Mouse (Mus musculus): ENCODE results near the gene Olfr643. TPM values are rescaled to one million over a fixed set of nuclear protein-coding genes. Genes with fewer than 3 reads are reported as not detected.

Olfr643 gene
- polyA plus RNA-seq, 1 experiment = not detected

DNA sequence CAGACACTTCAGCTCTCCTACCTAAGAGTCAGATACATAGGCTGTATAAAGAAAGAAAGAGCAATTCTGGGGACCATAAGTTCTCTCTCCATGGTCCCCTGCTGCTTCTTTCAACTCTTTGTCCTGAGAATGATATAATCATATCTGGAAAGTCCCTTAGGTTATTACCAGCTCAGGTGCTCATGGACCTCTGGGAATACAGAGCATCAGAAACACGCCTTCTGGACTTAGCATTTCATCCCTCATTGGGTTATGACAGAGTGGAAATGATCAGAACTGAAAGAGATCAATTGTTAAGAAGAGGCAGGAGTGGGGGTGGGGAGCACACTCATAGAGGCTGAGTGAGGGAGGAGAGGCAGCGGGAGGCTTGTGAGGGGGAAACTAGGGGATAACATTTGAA, 65.4 kb downstream of the Olfr643 start, which contains the start of gene Olfr644:
Gene Olfr644, minus strand, starts transcription at position 101 of the 400 bp plus-strand sequence.
- Histone ChIP-seq H3K36me3 (ENCODE audit: control insufficient read depth, insufficient read depth) (no peaks in the 10 kb centered on the region), H3K4me2 (ENCODE audit: low read depth) (no peak within 1 kb of the TSS)
- TF ChIP-seq MYOG (IDR thresholded peaks at IDR 0.05; ENCODE audit: control insufficient read depth in 1 of 3, insufficient read depth in 1 of 3, insufficient read length in 2 of 3, low read depth in 2 of 3) = no peak
- TF ChIP-seq CEBPB (IDR thresholded peaks at IDR 0.05; ENCODE audit: insufficient read depth, poor library complexity, severe bottlenecking) = no peak
- TF ChIP-seq MAX (IDR thresholded peaks at IDR 0.05; ENCODE audit: low read depth) = no peak
- TF ChIP-seq POLR2A (IDR thresholded peaks at IDR 0.05; ENCODE audit: insufficient read length, low read depth) = no peak
- TF ChIP-seq TCF12 (IDR thresholded peaks at IDR 0.05; ENCODE audit: insufficient read depth, poor library complexity, severe bottlenecking) = no peak
- no peak for TF ChIP-seq USF1 (IDR thresholded peaks at IDR 0.05; ENCODE audit: low read depth)
- TF ChIP-seq E2F4 (IDR thresholded peaks at IDR 0.05; ENCODE audit: insufficient read depth) = no peak
- no peak for TF ChIP-seq SRF (IDR thresholded peaks at IDR 0.05; ENCODE audit: control insufficient read depth, insufficient read length, low read depth)
- no peak for TF ChIP-seq POLR2AphosphoS2 (IDR thresholded peaks at IDR 0.05; ENCODE audit: insufficient read length, low read depth)
- no peak for TF ChIP-seq REST (IDR thresholded peaks at IDR 0.05; ENCODE audit: insufficient read depth, insufficient read length)

DNA sequence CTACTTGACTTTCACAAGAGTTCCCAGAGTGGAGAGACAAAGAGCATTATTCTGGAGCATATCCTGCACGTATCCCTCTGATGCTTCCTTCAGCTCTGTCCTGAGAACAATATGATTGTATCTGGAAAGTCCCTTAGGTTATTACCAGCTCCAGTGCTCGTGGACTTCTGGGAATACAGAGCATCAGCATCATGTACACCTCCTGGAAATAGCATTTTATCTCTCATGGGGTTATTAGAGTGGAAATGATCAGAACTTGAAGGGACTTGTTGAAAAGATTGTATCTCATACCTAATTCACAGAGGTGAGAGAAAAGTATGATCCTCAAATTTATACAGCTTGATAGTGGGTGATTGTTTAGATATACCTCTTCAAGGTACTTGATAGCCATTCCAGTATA, 75.9 kb downstream of the Olfr643 start, which contains the start of gene 4930516K23Rik:
Gene 4930516K23Rik, minus strand, starts transcription at position 101 of the 400 bp plus-strand sequence.
- H3K36me3 ChIP-seq (ENCODE audit: control insufficient read depth, insufficient read depth) = no peaks in the 10 kb centered on the region
- H3K4me2 ChIP-seq (ENCODE audit: low read depth) = no peak within 1 kb of the TSS
- no peak for TF ChIP-seq MAX (IDR thresholded peaks at IDR 0.05; ENCODE audit: low read depth)
- no peak for TF ChIP-seq POLR2A (IDR thresholded peaks at IDR 0.05; ENCODE audit: insufficient read length, low read depth)
- no peak for TF ChIP-seq TCF3 (IDR thresholded peaks at IDR 0.05; ENCODE audit: insufficient read length, low read depth)
- no peak for TF ChIP-seq MYOG (IDR thresholded peaks at IDR 0.05; ENCODE audit: control insufficient read depth in 1 of 3, insufficient read depth in 1 of 3, insufficient read length in 2 of 3, low read depth in 2 of 3)
- no peak for TF ChIP-seq MYOD1 (IDR thresholded peaks at IDR 0.05; ENCODE audit: control insufficient read depth in 1 of 3, insufficient read length in 2 of 3, low read depth in 2 of 3)
- TF ChIP-seq E2F4 (IDR thresholded peaks at IDR 0.05; ENCODE audit: insufficient read depth) = no peak
- TF ChIP-seq POLR2AphosphoS2 (IDR thresholded peaks at IDR 0.05; ENCODE audit: insufficient read length, low read depth) = no peak
- TF ChIP-seq TCF12 (IDR thresholded peaks at IDR 0.05; ENCODE audit: insufficient read depth, poor library complexity, severe bottlenecking) = no peak
- no peak for TF ChIP-seq USF1 (IDR thresholded peaks at IDR 0.05; ENCODE audit: low read depth)
- no peak for TF ChIP-seq REST (IDR thresholded peaks at IDR 0.05; ENCODE audit: insufficient read depth, insufficient read length)
- TF ChIP-seq CEBPB (IDR thresholded peaks at IDR 0.05; ENCODE audit: insufficient read depth, poor library complexity, severe bottlenecking) = no peak
- no peaks in the 10 kb centered on the region for H3K27me3 ChIP-seq (ENCODE audit: control insufficient read depth, insufficient read depth, insufficient read length)
- no peaks in the 10 kb centered on the region for H3K79me2 ChIP-seq (ENCODE audit: control insufficient read depth, insufficient read depth)
- H3ac ChIP-seq (ENCODE audit: control insufficient read depth, insufficient read length) = no peak within 1 kb of the TSS
- H3K4me3 ChIP-seq = no peak within 1 kb of the TSS

More for the DNA sequence above, 65.4 kb downstream of the Olfr643 start, which contains the start of gene Olfr644:
- Histone ChIP-seq H3K27me3 (ENCODE audit: control insufficient read depth, insufficient read depth, insufficient read length) (no peaks in the 10 kb centered on the region), H3ac (ENCODE audit: control insufficient read depth, insufficient read length) (no peak within 1 kb of the TSS), H3K4me3 (no peak within 1 kb of the TSS), H3K79me2 (ENCODE audit: control insufficient read depth, insufficient read depth) (no peaks in the 10 kb centered on the region)

DNA sequence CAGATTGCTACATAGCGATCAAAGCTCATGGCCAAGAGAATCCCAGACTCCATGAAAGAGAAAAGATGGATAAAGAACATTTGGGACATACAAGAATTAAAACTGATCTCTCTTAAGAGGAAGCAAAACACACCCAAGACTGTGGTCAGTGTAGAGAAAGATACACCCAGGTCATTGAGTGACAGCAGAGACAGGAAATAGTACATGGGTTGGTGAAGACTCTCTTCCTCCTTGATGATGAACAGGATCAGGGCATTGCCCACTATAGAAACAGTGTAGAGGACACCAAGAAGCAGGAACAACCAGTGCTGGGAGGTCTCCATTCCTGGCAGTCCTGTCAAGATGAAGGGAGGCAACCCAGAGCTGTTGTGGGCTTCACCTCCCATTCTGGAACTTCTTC, 78.0 kb downstream of the Olfr643 start:
- H3K36me3 ChIP-seq (ENCODE audit: control insufficient read depth, insufficient read depth) = no peaks in the 10 kb centered on the region
- no peak overlapping the region for H3ac ChIP-seq (ENCODE audit: control insufficient read depth, insufficient read length)

DNA sequence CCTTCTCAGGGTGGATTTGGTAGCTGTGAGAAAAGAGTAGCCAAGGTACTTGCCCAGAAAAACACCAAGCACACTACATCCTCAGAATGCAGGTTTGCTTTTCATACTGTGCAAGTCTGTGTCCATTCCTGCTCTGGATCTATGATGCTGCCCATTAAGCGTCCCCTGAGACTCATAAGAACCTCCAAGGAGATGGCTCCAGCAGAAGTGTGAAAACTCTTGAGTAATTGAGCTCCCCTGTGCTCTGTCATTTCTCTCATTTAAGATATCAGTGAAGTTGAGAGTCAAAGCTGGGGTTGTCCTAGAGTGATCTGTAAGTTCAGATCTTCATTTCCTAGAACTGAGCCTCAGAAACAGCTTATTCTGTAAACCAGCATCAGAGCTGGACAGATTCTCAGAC, 84.6 kb downstream of the Olfr643 start, which contains the start of gene Olfr642:
Gene Olfr642, minus strand, starts transcription at position 101 of the 400 bp plus-strand sequence.
- Histone ChIP-seq H3K4me2 (ENCODE audit: low read depth) (no peak within 1 kb of the TSS), H3ac (ENCODE audit: control insufficient read depth, insufficient read length) (no peak within 1 kb of the TSS), H3K36me3 (ENCODE audit: control insufficient read depth, insufficient read depth) (no peaks in the 10 kb centered on the region), H3K79me2 (ENCODE audit: control insufficient read depth, insufficient read depth) (no peaks in the 10 kb centered on the region), H3K27me3 (ENCODE audit: control insufficient read depth, insufficient read depth, insufficient read length) (no peaks in the 10 kb centered on the region), H3K4me3 (no peak within 1 kb of the TSS)
- TF ChIP-seq REST (IDR thresholded peaks at IDR 0.05; ENCODE audit: insufficient read depth, insufficient read length) = no peak

More for the DNA sequence above, 78.0 kb downstream of the Olfr643 start:
- Histone ChIP-seq H3K4me2 (ENCODE audit: low read depth) (no peak overlapping the region), H3K27me3 (ENCODE audit: control insufficient read depth, insufficient read depth, insufficient read length) (no peaks in the 10 kb centered on the region), H3K4me3 (no peak overlapping the region), H3K79me2 (ENCODE audit: control insufficient read depth, insufficient read depth) (no peaks in the 10 kb centered on the region)
- TF ChIP-seq USF1 (IDR thresholded peaks at IDR 0.05; ENCODE audit: low read depth) (no peak), REST (IDR thresholded peaks at IDR 0.05; ENCODE audit: insufficient read depth, insufficient read length) (no peak), POLR2AphosphoS2 (IDR thresholded peaks at IDR 0.05; ENCODE audit: insufficient read length, low read depth) (no peak), TCF3 (IDR thresholded peaks at IDR 0.05; ENCODE audit: insufficient read length, low read depth) (no peak), MYOG (IDR thresholded peaks at IDR 0.05; ENCODE audit: control insufficient read depth in 1 of 3, insufficient read depth in 1 of 3, insufficient read length in 2 of 3, low read depth in 2 of 3) (no peak), E2F4 (IDR thresholded peaks at IDR 0.05; ENCODE audit: insufficient read depth) (no peak), POLR2A (IDR thresholded peaks at IDR 0.05; ENCODE audit: insufficient read length, low read depth) (no peak), MAX (IDR thresholded peaks at IDR 0.05; ENCODE audit: low read depth) (no peak), MYOD1 (IDR thresholded peaks at IDR 0.05; ENCODE audit: control insufficient read depth in 1 of 3, insufficient read length in 2 of 3, low read depth in 2 of 3) (no peak), CEBPB (IDR thresholded peaks at IDR 0.05; ENCODE audit: insufficient read depth, poor library complexity, severe bottlenecking) (no peak), TCF12 (IDR thresholded peaks at IDR 0.05; ENCODE audit: insufficient read depth, poor library complexity, severe bottlenecking) (no peak), SRF (IDR thresholded peaks at IDR 0.05; ENCODE audit: control insufficient read depth, insufficient read length, low read depth) (no peak)

DNA sequence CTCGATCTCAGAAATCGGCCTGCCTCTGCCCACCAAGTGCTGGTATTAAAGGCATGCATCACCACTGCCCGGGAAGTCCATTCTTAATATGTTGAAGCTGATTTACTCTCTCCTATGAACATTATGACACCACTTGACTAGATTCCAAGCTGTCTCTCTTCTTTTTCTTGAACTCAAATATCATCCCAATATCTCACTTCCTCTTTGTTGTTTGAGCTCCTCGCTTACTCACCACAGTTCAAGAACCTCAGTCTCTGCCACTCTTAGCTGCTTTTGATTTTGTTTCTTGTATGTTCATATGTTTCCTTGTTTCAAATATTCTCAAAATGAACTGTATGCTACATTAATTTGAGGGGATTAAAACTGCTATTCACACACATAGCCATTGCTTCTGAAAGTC, 86.5 kb downstream of the Olfr643 start:
- H3ac ChIP-seq (ENCODE audit: control insufficient read depth, insufficient read length) = no peak overlapping the region
- no peak overlapping the region for H3K4me2 ChIP-seq (ENCODE audit: low read depth)
- no peaks in the 10 kb centered on the region for H3K27me3 ChIP-seq (ENCODE audit: control insufficient read depth, insufficient read depth, insufficient read length)
- TF ChIP-seq MYOG (IDR thresholded peaks at IDR 0.05; ENCODE audit: control insufficient read depth in 1 of 3, insufficient read depth in 1 of 3, insufficient read length in 2 of 3, low read depth in 2 of 3) = no peak
- no peak for TF ChIP-seq MAX (IDR thresholded peaks at IDR 0.05; ENCODE audit: low read depth)
- no peak for TF ChIP-seq E2F4 (IDR thresholded peaks at IDR 0.05; ENCODE audit: insufficient read depth)
- no peaks in the 10 kb centered on the region for H3K36me3 ChIP-seq (ENCODE audit: control insufficient read depth, insufficient read depth)
- no peak overlapping the region for H3K4me3 ChIP-seq
- H3K79me2 ChIP-seq (ENCODE audit: control insufficient read depth, insufficient read depth) = no peaks in the 10 kb centered on the region
